Mouse (Mus musculus) E14TG2a.4 (cell line): ENCODE results near the gene Med21.

ENCODE experiments used
- CTCF ChIP-seq: conservative IDR thresholded peaks from 2 replicates; pipeline ENCODE4 v1.5.1; 2014; ENCODE audit warnings: low read length
- NANOG ChIP-seq: IDR thresholded peaks from 2 replicates; pipeline ENCODE4 v1.6.1; 2014; ENCODE audit warnings: borderline replicate concordance, low read length, mixed read lengths
- POU5F1 ChIP-seq: IDR thresholded peaks from 2 replicates; pipeline ENCODE4 v1.6.1; 2014; ENCODE audit warnings: low read length, borderline replicate concordance

- TF ChIP-seq CTCF (no peak), POU5F1 (no peak), NANOG (no peak)
Observed at GRCm38 (mm10) chr6:146674881-146675536, 32.7 kb downstream of the Med21 start.
